Mouse (Mus musculus) liver, embryonic 14.5 days (tissue): ENCODE data around the gene Rhno1.

Experiments used
- CTCF ChIP-seq: IDR thresholded peaks from 2 replicates; pipeline ENCODE4 v1.5.1; 2016; ENCODE audit warnings: antibody characterized with exemption, low read depth, control low read depth
- EP300 ChIP-seq: IDR thresholded peaks from 2 replicates; pipeline ENCODE4 v1.6.1; 2016; ENCODE audit warnings: antibody characterized with exemption, low read depth

GRCm38 (mm10) chr6:128358999-128359398 lies 3.7 kb downstream of the Rhno1 start:
- TF ChIP-seq CTCF (peak; percentile 86), EP300 (no peak)
